Mouse (Mus musculus): ENCODE results near the gene Pla2g5. TPM values are rescaled to one million over a fixed set of nuclear protein-coding genes. Genes with fewer than 3 reads are reported as not detected.
"Not testable (repeated sequence)": the region's sequence is repeated elsewhere in the genome, so short reads cannot be mapped to it uniquely, and the experiment has no call there.

Gene Pla2g5
- polyA plus RNA-seq, 1 experiment from 2014 or later = 0.34 TPM

DNA sequence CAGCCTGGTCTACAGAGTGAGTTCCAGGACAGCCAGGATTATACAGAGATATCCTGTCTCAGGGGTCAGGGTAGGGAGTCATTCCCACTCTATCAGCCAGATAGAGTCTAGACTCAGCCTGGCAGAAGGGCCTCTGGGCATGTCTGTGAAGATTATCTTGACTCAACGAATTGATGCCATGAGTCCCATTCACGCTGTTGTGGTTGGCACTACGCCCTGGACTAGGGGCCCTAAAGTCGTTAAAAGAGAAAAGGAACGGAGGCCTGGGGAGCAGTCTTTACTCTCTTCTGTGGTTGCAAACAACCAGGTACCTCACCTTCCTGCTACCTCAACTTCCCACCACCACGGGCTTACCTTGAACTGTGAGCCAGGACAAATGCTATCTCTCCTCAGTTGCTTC lies 23.5 kb downstream of the Pla2g5 start:
- Histone ChIP-seq H3K36me3 (ENCODE audit: control insufficient read depth, insufficient read depth, low read length) (no peaks in the 10 kb centered on the region), H3K27me3 (ENCODE audit: control insufficient read depth, insufficient read depth, low read length) (no peaks in the 10 kb centered on the region), H3K9me3 (ENCODE audit: control insufficient read depth, low read length) (no peaks in the 10 kb centered on the region; the same call in 1 of the 2 replicates), H3K9ac (ENCODE audit: low read length) (no peak overlapping the region), H3K4me1 (replicated peaks; ENCODE audit: control insufficient read depth, insufficient read depth) (no peaks in the 10 kb centered on the region), H3K4me3 (ENCODE audit: low read depth, low read length) (no peak overlapping the region), H3K27ac (replicated peaks) (no peak overlapping the region), H3K4me2 (replicated peaks; ENCODE audit: low read depth) (no peak overlapping the region)
- no peak for DNase-seq (ENCODE audit: low spot score)
- WGBS = 72% methylated on average over 6 of the region's 6 CpGs
- no peak for TF ChIP-seq EP300 (optimal IDR thresholded peaks at IDR 0.05)
- TF ChIP-seq CTCF (IDR thresholded peaks at IDR 0.05; ENCODE audit: low read depth) = no peak
- ATAC-seq (ENCODE audit: low FRiP score, low TSS enrichment) = no peak

DNA sequence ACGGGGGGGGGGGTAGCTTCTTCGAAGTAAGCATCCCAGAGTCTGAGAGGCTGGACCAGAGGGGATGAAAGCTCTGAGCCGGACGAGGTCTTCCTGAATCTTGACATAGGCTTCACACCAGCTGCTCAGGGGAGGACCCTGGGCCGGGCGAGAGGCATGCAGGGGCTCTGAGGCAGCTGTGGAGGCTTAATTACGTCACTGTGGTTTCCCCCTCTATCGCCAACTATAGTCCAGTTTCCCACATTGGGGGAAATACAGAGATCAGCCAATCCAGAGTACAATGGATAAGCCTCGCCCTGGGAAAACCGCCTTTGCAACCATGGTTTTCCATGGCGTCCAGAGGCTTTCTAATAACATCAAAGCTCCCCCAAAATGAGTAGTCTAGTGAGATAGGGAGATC lies 36.1 kb downstream of the Pla2g5 start:
- H3K27ac ChIP-seq (replicated peaks) = no peak overlapping the region
- H3K4me3 ChIP-seq (ENCODE audit: low read depth, low read length) = no peak overlapping the region
- no peak overlapping the region for H3K4me2 ChIP-seq (replicated peaks; ENCODE audit: low read depth)
- peaks cover 2% of the 10 kb centered on the region; the same call in 1 of the 2 replicates for H3K4me1 ChIP-seq (replicated peaks; ENCODE audit: control insufficient read depth, insufficient read depth)
- H3K9ac ChIP-seq (ENCODE audit: low read length) = no peak overlapping the region
- no peaks in the 10 kb centered on the region for H3K27me3 ChIP-seq (ENCODE audit: control insufficient read depth, insufficient read depth, low read length)
- 53% methylated on average over 11 of the region's 11 CpGs for WGBS
- no peak for DNase-seq (ENCODE audit: low spot score)
- ATAC-seq (ENCODE audit: low FRiP score, low TSS enrichment) = no peak
- no peaks in the 10 kb centered on the region for H3K9me3 ChIP-seq (ENCODE audit: control insufficient read depth, low read length)
- TF ChIP-seq CTCF (IDR thresholded peaks at IDR 0.05; ENCODE audit: low read depth) = no peak
- no peak for TF ChIP-seq EP300 (optimal IDR thresholded peaks at IDR 0.05)
- no peaks in the 10 kb centered on the region for H3K36me3 ChIP-seq (ENCODE audit: control insufficient read depth, insufficient read depth, low read length)

DNA sequence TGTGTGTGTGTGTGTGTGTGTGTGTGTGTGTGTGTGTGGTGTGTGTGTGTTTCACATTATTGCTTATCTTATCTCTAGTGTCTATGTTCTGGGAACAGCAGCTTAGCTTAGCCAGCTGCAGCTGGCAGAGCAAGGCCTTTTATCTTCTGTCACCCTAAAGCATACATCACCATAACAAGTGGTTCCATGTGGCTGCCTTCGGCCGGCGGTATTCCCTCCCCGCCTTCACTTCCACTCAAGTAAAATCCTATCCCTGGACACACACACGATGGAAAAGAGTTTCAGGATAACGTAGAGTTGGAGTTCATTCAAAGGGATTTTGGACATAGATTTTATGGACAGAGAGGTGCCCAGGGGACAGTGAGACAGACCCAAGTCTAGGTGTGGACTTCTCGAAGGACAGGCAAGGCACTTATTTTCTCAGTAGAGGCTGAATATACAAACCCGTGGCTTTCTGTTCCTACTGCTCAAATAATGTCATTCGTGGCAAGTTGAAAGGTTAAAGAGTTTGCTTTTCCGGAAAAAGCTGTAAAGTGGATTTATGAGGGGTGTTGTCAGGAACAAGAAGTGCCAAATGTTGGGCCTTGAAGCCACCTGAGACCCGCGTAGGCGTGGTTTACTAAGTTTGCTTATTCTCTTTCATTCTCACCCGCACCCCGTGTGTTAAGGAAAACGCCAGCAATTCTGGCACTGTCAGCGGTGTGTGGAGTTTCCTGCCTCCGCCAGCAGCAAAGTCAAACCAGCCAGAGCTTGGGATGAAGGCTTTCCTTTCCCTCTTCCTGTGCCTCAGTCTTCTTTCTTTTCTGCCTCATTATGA lies 37.3 kb downstream of the Pla2g5 start:
- H3K27me3 ChIP-seq (ENCODE audit: control insufficient read depth, insufficient read depth, low read length) = no peaks in the 10 kb centered on the region

DNA sequence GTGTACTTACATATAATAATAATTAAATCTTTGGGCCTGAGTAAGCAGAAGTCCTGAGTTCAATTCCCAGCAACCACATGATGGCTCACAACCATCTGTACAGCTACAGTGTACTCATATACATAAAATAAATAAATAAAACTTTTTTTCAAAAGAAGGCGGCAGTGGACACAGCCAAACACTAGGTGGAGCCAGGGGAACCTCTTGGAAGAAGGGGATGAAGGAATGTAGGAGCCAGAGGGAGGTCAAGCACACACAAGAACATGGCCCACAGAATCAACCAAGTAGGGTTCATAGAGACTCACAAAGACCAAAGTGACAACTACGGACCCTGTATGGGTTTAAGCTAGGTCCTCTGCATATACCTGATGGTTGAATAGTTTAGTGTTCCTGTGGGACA lies 38.6 kb downstream of the Pla2g5 start:
- no peak overlapping the region for H3K4me2 ChIP-seq (replicated peaks; ENCODE audit: low read depth)
- WGBS = 86% methylated on average over 2 of the region's 2 CpGs
- TF ChIP-seq EP300 (optimal IDR thresholded peaks at IDR 0.05) (no peak), CTCF (IDR thresholded peaks at IDR 0.05; ENCODE audit: low read depth) (peak; percentile 56)

More for the DNA sequence above, 37.3 kb downstream of the Pla2g5 start:
- no peaks in the 10 kb centered on the region for H3K9me3 ChIP-seq (ENCODE audit: control insufficient read depth, low read length)
- H3K36me3 ChIP-seq (ENCODE audit: control insufficient read depth, insufficient read depth, low read length) = no peaks in the 10 kb centered on the region
- no peak overlapping the region for H3K4me3 ChIP-seq (ENCODE audit: low read depth, low read length)
- peak; percentile 35 for DNase-seq (ENCODE audit: low spot score)
- 11% methylated on average over 18 of the region's 18 CpGs for WGBS
- H3K9ac ChIP-seq (ENCODE audit: low read length) = no peak overlapping the region
- peak; percentile 63; the same call in 1 of the 2 replicates for ATAC-seq (ENCODE audit: low FRiP score, low TSS enrichment)
- TF ChIP-seq CTCF (IDR thresholded peaks at IDR 0.05; ENCODE audit: low read depth) = no peak
- TF ChIP-seq EP300 (optimal IDR thresholded peaks at IDR 0.05) = no peak
- H3K4me1 ChIP-seq (replicated peaks; ENCODE audit: control insufficient read depth, insufficient read depth) = peaks cover 2% of the 10 kb centered on the region; the same call in 1 of the 2 replicates
- no peak overlapping the region; the same call in none of the 2 replicates for H3K4me2 ChIP-seq (replicated peaks; ENCODE audit: low read depth)
- no peak overlapping the region for H3K27ac ChIP-seq (replicated peaks)

DNA sequence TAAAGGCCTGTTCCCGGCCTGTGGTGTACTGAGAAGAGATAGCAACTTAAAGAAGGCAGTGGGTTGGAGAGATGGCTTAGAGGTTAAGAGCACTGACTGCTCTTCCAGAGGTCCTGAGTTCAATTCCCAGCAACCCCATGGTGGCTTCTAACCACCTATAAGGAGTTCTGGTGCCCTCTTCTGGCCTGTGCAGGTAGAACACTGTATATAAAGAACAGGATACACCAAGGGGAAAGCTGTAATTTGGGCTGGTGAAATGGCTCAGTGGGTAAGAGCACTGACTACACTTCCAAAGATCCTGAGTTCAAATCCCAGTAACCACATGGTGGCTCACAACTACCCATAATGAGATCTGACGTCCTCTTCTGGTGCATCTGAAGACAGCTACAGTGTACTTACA lies 39.1 kb downstream of the Pla2g5 start:
- not testable (repeated sequence) for H3K4me1 ChIP-seq (replicated peaks; ENCODE audit: control insufficient read depth, insufficient read depth); H3K4me2 ChIP-seq (replicated peaks; ENCODE audit: low read depth); H3K27me3 ChIP-seq (ENCODE audit: control insufficient read depth, insufficient read depth, low read length); H3K4me3 ChIP-seq (ENCODE audit: low read depth, low read length); H3K27ac ChIP-seq (replicated peaks); H3K9ac ChIP-seq (ENCODE audit: low read length); H3K9me3 ChIP-seq (ENCODE audit: control insufficient read depth, low read length); DNase-seq (ENCODE audit: low spot score); ATAC-seq (ENCODE audit: low FRiP score, low TSS enrichment); H3K36me3 ChIP-seq (ENCODE audit: control insufficient read depth, insufficient read depth, low read length)
- TF ChIP-seq CTCF (IDR thresholded peaks at IDR 0.05; ENCODE audit: low read depth) = peak; percentile 19; the same call in 1 of the 2 replicates
- WGBS = 79% methylated on average over 2 of the region's 2 CpGs

More for the DNA sequence above, 38.6 kb downstream of the Pla2g5 start:
- no peaks in the 10 kb centered on the region for H3K9me3 ChIP-seq (ENCODE audit: control insufficient read depth, low read length)
- no peaks in the 10 kb centered on the region for H3K36me3 ChIP-seq (ENCODE audit: control insufficient read depth, insufficient read depth, low read length)
- ATAC-seq (ENCODE audit: low FRiP score, low TSS enrichment) (no peak), DNase-seq (ENCODE audit: low spot score) (no peak)
- no peak overlapping the region for H3K9ac ChIP-seq (ENCODE audit: low read length)
- H3K4me1 ChIP-seq (replicated peaks; ENCODE audit: control insufficient read depth, insufficient read depth) = peaks cover 2% of the 10 kb centered on the region; the same call in 1 of the 2 replicates
- H3K27ac ChIP-seq (replicated peaks) = no peak overlapping the region
- no peaks in the 10 kb centered on the region for H3K27me3 ChIP-seq (ENCODE audit: control insufficient read depth, insufficient read depth, low read length)
- no peak overlapping the region for H3K4me3 ChIP-seq (ENCODE audit: low read depth, low read length)

DNA sequence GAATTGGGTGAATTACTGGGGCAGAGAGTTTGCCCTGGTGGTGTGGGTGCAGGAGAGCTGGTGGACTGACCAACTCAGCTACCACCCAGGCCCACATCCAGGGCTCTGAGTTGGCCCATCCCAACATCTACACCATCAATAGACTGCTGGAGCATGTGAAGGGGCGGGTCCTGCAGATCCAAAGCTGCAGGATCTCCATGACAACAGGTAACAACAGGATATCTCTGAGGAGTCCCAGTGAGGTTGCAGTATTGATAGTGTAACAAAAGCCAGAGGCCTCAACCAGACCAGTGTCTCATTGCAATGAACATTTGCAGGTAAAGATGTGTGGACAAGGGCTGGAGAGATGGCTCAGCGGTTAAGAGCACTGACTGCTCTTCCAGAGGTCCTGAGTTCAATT lies 42.2 kb downstream of the Pla2g5 start:
- TF ChIP-seq EP300 (optimal IDR thresholded peaks at IDR 0.05) (no peak), CTCF (IDR thresholded peaks at IDR 0.05; ENCODE audit: low read depth) (no peak)
- H3K4me3 ChIP-seq (ENCODE audit: low read depth, low read length) = no peak overlapping the region
- WGBS = 82% methylated on average over 2 of the region's 2 CpGs
- no peak overlapping the region for H3K4me2 ChIP-seq (replicated peaks; ENCODE audit: low read depth)
- H3K4me1 ChIP-seq (replicated peaks; ENCODE audit: control insufficient read depth, insufficient read depth) = peaks cover under 1% of the 10 kb centered on the region; the same call in 1 of the 2 replicates
- H3K36me3 ChIP-seq (ENCODE audit: control insufficient read depth, insufficient read depth, low read length) = no peaks in the 10 kb centered on the region
- H3K27me3 ChIP-seq (ENCODE audit: control insufficient read depth, insufficient read depth, low read length) = no peaks in the 10 kb centered on the region
- H3K9me3 ChIP-seq (ENCODE audit: control insufficient read depth, low read length) = no peaks in the 10 kb centered on the region
- H3K27ac ChIP-seq (replicated peaks) = no peak overlapping the region
- no peak overlapping the region for H3K9ac ChIP-seq (ENCODE audit: low read length)
- no peak for ATAC-seq (ENCODE audit: low FRiP score, low TSS enrichment)
- no peak for DNase-seq (ENCODE audit: low spot score)

Data from stomach, postnatal 0 days (tissue).